Mouse (Mus musculus): ENCODE data around the gene Bpi.

The Bpi gene

GRCm38 (mm10) chr2:158258005-158258418 is at the start of gene Bpi:
Bpi (plus strand) TSS chr2:158258094.
- no peak for DNase-seq (ENCODE audit: low read depth in 2 of 2, low spot score in 2 of 2)

GRCm38 (mm10) chr2:158209776-158210175 is 48.1 kb upstream of the Bpi start:
- DNase-seq (ENCODE audit: low read depth in 2 of 2, low spot score in 2 of 2), result no peak

GRCm38 (mm10) chr2:158210503-158210902 is 47.4 kb upstream of the Bpi start:
- DNase-seq (ENCODE audit: low read depth in 2 of 2, low spot score in 2 of 2), result peak in 1 of 2 experiments; percentile 14

- no peak for DNase-seq (ENCODE audit: low read depth in 2 of 2, low spot score in 2 of 2)
These were observed 46.9 kb upstream of the Bpi start for GRCm38 (mm10) chr2:158210958-158211357.

- DNase-seq (ENCODE audit: low read depth in 2 of 2, low spot score in 2 of 2), result no peak
These were observed 46.0 kb upstream of the Bpi start for GRCm38 (mm10) chr2:158211764-158212471.

- no peak for DNase-seq (ENCODE audit: low read depth in 2 of 2, low spot score in 2 of 2)
These were observed 42.4 kb upstream of the Bpi start for GRCm38 (mm10) chr2:158215283-158216117.

- DNase-seq (ENCODE audit: low read depth in 2 of 2, low spot score in 2 of 2), result no peak
These were observed 41.4 kb upstream of the Bpi start for GRCm38 (mm10) chr2:158216510-158216909.

- no peak for DNase-seq (ENCODE audit: low read depth in 2 of 2, low spot score in 2 of 2)
These were observed 38.3 kb upstream of the Bpi start for GRCm38 (mm10) chr2:158219562-158219961.

GRCm38 (mm10) chr2:158221446-158222084 is 36.3 kb upstream of the Bpi start:
- DNase-seq (ENCODE audit: low read depth in 2 of 2, low spot score in 2 of 2), result no peak

GRCm38 (mm10) chr2:158222664-158223063 is 35.2 kb upstream of the Bpi start:
- DNase-seq (ENCODE audit: low read depth in 2 of 2, low spot score in 2 of 2), result no peak

- no peak for DNase-seq (ENCODE audit: low read depth in 2 of 2, low spot score in 2 of 2)
These were observed 34.4 kb upstream of the Bpi start for GRCm38 (mm10) chr2:158223497-158223896.

GRCm38 (mm10) chr2:158225301-158225700 is 32.6 kb upstream of the Bpi start:
- DNase-seq (ENCODE audit: low read depth in 2 of 2, low spot score in 2 of 2), result no peak

GRCm38 (mm10) chr2:158228670-158229502 is 29.0 kb upstream of the Bpi start, which contains the start of gene D630003M21Rik:
D630003M21Rik (minus strand) TSS chr2:158229222.
- DNase-seq (ENCODE audit: low read depth in 2 of 2, low spot score in 2 of 2), result no peak

GRCm38 (mm10) chr2:158229503-158229892 is 28.4 kb upstream of the Bpi start:
- DNase-seq (ENCODE audit: low read depth in 2 of 2, low spot score in 2 of 2), result no peak

GRCm38 (mm10) chr2:158230617-158231016 is 27.3 kb upstream of the Bpi start:
- DNase-seq (ENCODE audit: low read depth in 2 of 2, low spot score in 2 of 2), result no peak

GRCm38 (mm10) chr2:158231071-158231470 is 26.8 kb upstream of the Bpi start:
- DNase-seq (ENCODE audit: low read depth in 2 of 2, low spot score in 2 of 2), result no peak

GRCm38 (mm10) chr2:158232414-158232813 is 25.5 kb upstream of the Bpi start:
- DNase-seq (ENCODE audit: low read depth in 2 of 2, low spot score in 2 of 2), result no peak

GRCm38 (mm10) chr2:158233106-158233505 is 24.8 kb upstream of the Bpi start:
- DNase-seq (ENCODE audit: low read depth in 2 of 2, low spot score in 2 of 2), result no peak

- no peak for DNase-seq (ENCODE audit: low read depth in 2 of 2, low spot score in 2 of 2)
These were observed 21.2 kb upstream of the Bpi start for GRCm38 (mm10) chr2:158236698-158237097.

GRCm38 (mm10) chr2:158238101-158238500 is 19.8 kb upstream of the Bpi start:
- no peak for DNase-seq (ENCODE audit: low read depth in 2 of 2, low spot score in 2 of 2)

Data from CD8-positive naive resting alpha-beta T cell, adult 2 months (primary cell).